Mouse (Mus musculus) T-helper 1 cell (primary cell): ENCODE results near the gene Acot1.

Experiments
- in situ Hi-C: fragments of 300-600 bp; cut with MboI, MseI; formaldehyde crosslinking; loops from one replicate; pipeline ENCODE4 v1.15.1; 2025; ENCODE audit warnings: high pct_unique_total_duplicates

The Acot1 gene

GRCm38 (mm10) chr12:84063228-84063627 is 53.9 kb downstream of the Acot1 start:
- in situ Hi-C loops, result loop anchor here (10.0 kb wide), 1 partner anchor 1462 kb away; no protein-coding TSS in a partner anchor

GRCm38 (mm10) chr12:84063833-84064232 is 54.5 kb downstream of the Acot1 start:
- in situ Hi-C loops, result loop anchor here (10.0 kb wide), 1 partner anchor 1461 kb away; no protein-coding TSS in a partner anchor

GRCm38 (mm10) chr12:84064621-84065020 is 55.3 kb downstream of the Acot1 start:
- in situ Hi-C loops, result loop anchor here (10.0 kb wide), 1 partner anchor 1460 kb away; no protein-coding TSS in a partner anchor

- in situ Hi-C loops, result loop anchor here (10.0 kb wide), 1 partner anchor 1457 kb away; no protein-coding TSS in a partner anchor
Measured at GRCm38 (mm10) chr12:84067752-84068151, 58.5 kb downstream of the Acot1 start.
